Mouse (Mus musculus) lung, postnatal 0 days (tissue): ENCODE measurements around the gene Tuba3a. TPM values are rescaled to one million over a fixed set of nuclear protein-coding genes. Genes with fewer than 3 reads are reported as not detected.

Experiments used
- ATAC-seq: fragments of 200-750 bp; cut with Nextera tagmentation; 2 replicates; pipeline ENCODE4 v1.8.0; 2017; ENCODE audit warnings: moderate library complexity
- DNase-seq: peaks from one replicate; pipeline ENCODE4 v3.0.0-alpha.2; 2016; ENCODE audit warnings: low spot score
- H3K27ac ChIP-seq: fragments of 300-500 bp; sonication (generic); 2 replicates; pipeline ENCODE4 v1.5.1; 2014; ENCODE audit warnings: antibody characterized with exemption, mild to moderate bottlenecking, low read length, mixed read lengths
- H3K27me3 ChIP-seq: fragments of 300-500 bp; sonication (generic); replicated peaks from 2 replicates; pipeline ENCODE4 v1.6.1; 2014; ENCODE audit warnings: low read length, mixed read lengths; ENCODE audit not compliant: insufficient read depth
- H3K36me3 ChIP-seq: fragments of 300-500 bp; sonication (generic); 2 replicates; pipeline ENCODE4 v1.6.1; 2014; ENCODE audit warnings: low read length, mixed read lengths; ENCODE audit not compliant: insufficient read depth
- H3K4me1 ChIP-seq: fragments of 300-500 bp; sonication (generic); 2 replicates; pipeline ENCODE4 v1.6.1; 2014; ENCODE audit warnings: antibody characterized with exemption, low read depth, low read length, mixed read lengths; ENCODE audit not compliant: insufficient read depth
- H3K4me2 ChIP-seq: fragments of 300-500 bp; sonication (generic); replicated peaks from 2 replicates; pipeline ENCODE4 v1.6.1; 2014; ENCODE audit warnings: low read depth, mild to moderate bottlenecking, low read length, moderate library complexity, mixed read lengths
- H3K4me3 ChIP-seq: fragments of 300-500 bp; sonication (generic); 2 replicates; pipeline ENCODE4 v1.5.1; 2014; ENCODE audit warnings: low read depth, low read length
- H3K9ac ChIP-seq: fragments of 300-500 bp; sonication (generic); replicated peaks from 2 replicates; pipeline ENCODE4 v1.6.1; 2014; ENCODE audit warnings: low read depth, mild to moderate bottlenecking
- H3K9me3 ChIP-seq: fragments of 300-500 bp; sonication (generic); 2 replicates; pipeline ENCODE4 v1.6.1; 2016; ENCODE audit warnings: low read length, mixed read lengths
- CTCF ChIP-seq: IDR thresholded peaks from 2 replicates; pipeline ENCODE4 v1.5.1; 2016; ENCODE audit warnings: antibody characterized with exemption, mild to moderate bottlenecking
- EP300 ChIP-seq: IDR thresholded peaks from 2 replicates; pipeline ENCODE4 v1.6.1; 2016; ENCODE audit warnings: antibody characterized with exemption, mild to moderate bottlenecking, control low read depth
- WGBS: fragments of 180-500 bp; shearing (Covaris S2); extraction: QIAGEN DNeasy Blood & Tissue Kit; methylation state at CpG from one replicate; pipeline ENCODE4 v1.1.7; 2014; 5-methylcytosine and 5-hydroxymethylcytosine counted together
- polyA plus RNA-seq: library from polyadenylated mRNA; unstranded; fragments of >200 nt; fragmentation: Nextera tagmentation; extraction: Ambion mirVana; gene quantifications from 2 replicates; pipeline ENCODE4 v1.2.1, GENCODE M21; 2015

Gene Tuba3a
- polyA plus RNA-seq, 1 experiment from 2014 or later = not detected

- DNase-seq = no peak
- no peak overlapping the region for H3K4me2 ChIP-seq
Observed at GRCm38 (mm10) chr6:125303242-125303641, 17.4 kb upstream of the Tuba3a start.

DNA sequence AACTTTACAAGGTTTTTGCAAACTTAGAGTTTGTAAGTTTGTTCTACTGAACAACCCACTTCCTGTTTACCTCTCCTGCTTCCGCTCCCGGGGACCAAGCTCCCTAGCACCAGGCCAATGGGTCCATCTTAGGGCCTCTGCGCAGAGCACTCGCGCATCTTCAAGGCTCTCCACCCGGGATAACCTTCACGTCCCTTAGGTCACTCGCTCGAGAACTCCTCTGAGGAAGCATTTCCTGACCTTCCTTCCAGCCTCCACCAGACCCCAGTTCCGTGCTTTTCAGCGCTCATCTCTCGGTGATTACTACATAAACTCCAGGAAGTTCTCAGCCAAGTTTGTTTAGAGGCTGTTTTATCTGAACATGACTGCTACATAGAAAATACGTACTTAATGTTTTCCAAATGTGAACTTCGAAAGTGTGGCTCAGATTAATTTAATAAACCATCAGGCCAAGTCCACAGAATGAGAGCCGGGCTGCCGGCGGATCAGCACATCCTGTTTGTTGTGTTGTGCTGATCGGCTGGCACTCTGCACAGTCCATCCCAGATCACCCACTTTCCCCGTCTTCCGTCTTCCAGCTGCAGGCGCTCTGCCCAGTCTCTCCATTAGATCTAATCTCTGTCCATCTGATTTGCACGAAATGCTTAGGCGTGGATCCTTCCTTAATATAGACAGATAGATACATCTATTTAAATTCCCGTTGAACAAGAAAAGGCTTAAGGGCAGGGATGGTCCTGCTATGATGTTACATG is 16.6 kb upstream of the Tuba3a start:
- ATAC-seq (peak; percentile 81), DNase-seq (peak; percentile 66)
- H3K27me3 ChIP-seq = no peaks in the 10 kb centered on the region
- H3K36me3 ChIP-seq = peaks cover 10% of the 10 kb centered on the region
- no peak overlapping the region for H3K9ac ChIP-seq
- no peaks in the 10 kb centered on the region for H3K9me3 ChIP-seq
- peak overlapping the region; percentile 58 for H3K27ac ChIP-seq
- TF ChIP-seq CTCF = no peak
- peak; percentile 7; the same call in 1 of the 2 replicates for TF ChIP-seq EP300
- no peak overlapping the region for H3K4me3 ChIP-seq
- H3K4me1 ChIP-seq = no peaks in the 10 kb centered on the region; the same call in 1 of the 2 replicates
- H3K4me2 ChIP-seq = no peak overlapping the region
- 40% methylated on average over 24 of the region's 24 CpGs for WGBS

More at GRCm38 (mm10) chr6:125303242-125303641, 17.4 kb upstream of the Tuba3a start:
- H3K36me3 ChIP-seq = peaks cover 10% of the 10 kb centered on the region
- TF ChIP-seq CTCF (no peak), EP300 (no peak)
- 56% methylated on average over 4 of the region's 4 CpGs for WGBS
- H3K4me1 ChIP-seq = no peaks in the 10 kb centered on the region; the same call in 1 of the 2 replicates
- ATAC-seq = no peak
- no peak overlapping the region for H3K4me3 ChIP-seq
- H3K27me3 ChIP-seq = no peaks in the 10 kb centered on the region
- H3K9ac ChIP-seq = no peak overlapping the region
- H3K27ac ChIP-seq = peak overlapping the region; percentile 58; the same call in 1 of the 2 replicates
- no peaks in the 10 kb centered on the region for H3K9me3 ChIP-seq

DNA sequence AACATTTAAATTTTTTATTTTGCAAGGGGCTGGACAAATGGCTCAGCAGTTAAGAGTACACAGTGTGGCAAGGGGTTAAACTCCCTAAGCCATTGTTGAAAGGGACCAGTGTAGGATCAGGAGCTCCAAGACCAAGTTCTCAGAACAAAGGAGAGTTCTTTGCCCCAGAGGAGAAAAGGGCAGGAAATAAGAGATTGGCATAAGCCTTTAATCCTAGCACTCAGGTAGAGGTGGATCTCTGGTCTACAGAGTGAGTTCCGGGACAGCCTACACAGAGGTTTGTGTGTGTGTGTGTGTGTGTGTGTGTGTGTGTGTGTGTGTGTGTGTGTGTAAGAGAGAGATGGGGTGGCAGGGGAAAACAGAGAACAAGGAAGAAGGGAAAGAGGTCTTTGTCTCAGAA is 15.1 kb upstream of the Tuba3a start:
- WGBS = 75% methylated on average over 1 of the region's 1 CpGs
- no peak overlapping the region for H3K9ac ChIP-seq
- no peaks in the 10 kb centered on the region for H3K9me3 ChIP-seq
- ATAC-seq (no peak), DNase-seq (no peak)
- no peaks in the 10 kb centered on the region for H3K27me3 ChIP-seq
- H3K27ac ChIP-seq = no peak overlapping the region
- H3K4me2 ChIP-seq = no peak overlapping the region
- no peak overlapping the region for H3K4me3 ChIP-seq
- H3K4me1 ChIP-seq = no peaks in the 10 kb centered on the region; the same call in 1 of the 2 replicates
- no peaks in the 10 kb centered on the region for H3K36me3 ChIP-seq
- TF ChIP-seq EP300 (no peak), CTCF (no peak)

DNA sequence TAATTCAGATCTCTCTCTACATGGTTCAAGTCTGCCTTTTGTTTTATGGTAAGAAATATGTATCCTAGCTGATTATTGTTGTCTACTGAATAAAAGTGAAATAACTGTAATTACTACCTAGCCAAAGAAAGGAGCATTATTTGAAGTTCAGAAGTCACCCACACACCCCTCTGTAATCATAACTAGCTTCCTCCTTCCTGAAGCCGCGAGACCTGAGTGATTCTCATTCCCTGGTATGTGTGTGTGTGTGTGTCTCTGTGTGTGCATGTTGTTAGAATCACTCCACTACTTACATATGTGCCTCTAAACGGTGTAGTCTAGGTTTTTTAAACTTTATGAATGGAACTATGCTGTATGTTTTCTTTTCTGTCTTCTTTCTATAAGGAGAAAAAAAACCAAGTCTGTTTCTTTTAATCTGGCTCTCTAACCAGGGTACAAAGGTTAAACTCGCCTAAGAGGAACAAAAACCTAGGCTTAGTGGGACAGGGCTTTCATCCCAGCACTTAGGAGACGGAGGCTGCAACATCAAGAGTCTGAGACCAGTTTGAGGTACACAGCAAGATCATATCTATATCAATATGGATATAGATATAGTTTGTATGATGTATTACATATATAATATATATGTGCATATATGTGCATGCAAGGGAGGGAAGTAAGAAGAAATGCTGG is 11.4 kb upstream of the Tuba3a start:
- Histone ChIP-seq H3K9me3 (no peaks in the 10 kb centered on the region), H3K4me1 (no peaks in the 10 kb centered on the region), H3K4me3 (no peak overlapping the region), H3K27me3 (no peaks in the 10 kb centered on the region), H3K27ac (no peak overlapping the region), H3K36me3 (no peaks in the 10 kb centered on the region), H3K9ac (no peak overlapping the region), H3K4me2 (no peak overlapping the region)
- no peak for TF ChIP-seq CTCF
- no peak for TF ChIP-seq EP300
- DNase-seq (no peak), ATAC-seq (no peak)
- 68% methylated on average over 5 of the region's 5 CpGs for WGBS

DNA sequence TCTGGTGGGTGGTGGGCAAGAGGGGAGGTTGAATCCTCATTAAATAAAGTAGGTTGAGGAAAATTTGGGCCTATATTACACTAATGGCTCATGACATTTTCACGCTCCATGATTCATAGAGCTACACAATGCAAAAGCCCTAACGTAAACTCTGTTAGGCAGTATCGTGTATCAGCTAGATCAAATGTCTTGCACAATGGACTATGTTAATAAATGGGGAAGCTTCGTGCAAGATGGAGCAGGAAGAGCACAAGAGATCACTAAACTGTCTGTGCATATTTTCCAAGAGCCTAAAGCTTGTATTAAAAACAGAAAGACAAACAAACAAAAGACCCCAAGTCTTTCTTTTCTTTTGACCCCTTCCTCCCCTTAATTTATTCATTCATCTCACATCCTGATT is 8.2 kb upstream of the Tuba3a start:
- ATAC-seq = no peak

DNA sequence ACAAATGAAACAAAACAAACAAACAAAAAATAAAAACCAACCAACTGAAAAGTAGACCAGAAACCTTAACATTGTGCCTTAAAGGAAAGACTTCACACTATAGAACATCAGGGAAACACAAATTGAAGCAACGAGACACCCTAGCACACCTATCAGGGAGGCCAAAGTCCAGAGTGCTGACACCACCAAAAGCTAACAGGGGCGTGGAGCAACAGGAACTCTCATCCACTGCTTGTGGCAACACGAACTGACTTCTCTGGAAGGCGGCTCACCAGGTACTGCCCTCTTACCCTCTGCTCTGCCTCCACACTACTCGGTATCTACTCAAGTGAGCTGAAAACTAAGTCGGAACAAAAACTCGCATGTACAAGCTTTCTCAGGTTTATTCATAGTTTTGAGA is 6.4 kb upstream of the Tuba3a start:
- DNase-seq (no peak), ATAC-seq (no peak)
- TF ChIP-seq CTCF (no peak), EP300 (no peak)
- no peaks in the 10 kb centered on the region for H3K36me3 ChIP-seq
- no peak overlapping the region for H3K9ac ChIP-seq
- no peak overlapping the region for H3K27ac ChIP-seq
- H3K4me1 ChIP-seq = no peaks in the 10 kb centered on the region
- WGBS = 69% methylated on average over 7 of the region's 7 CpGs
- H3K9me3 ChIP-seq = no peaks in the 10 kb centered on the region
- H3K4me2 ChIP-seq = no peak overlapping the region
- H3K27me3 ChIP-seq = no peaks in the 10 kb centered on the region
- no peak overlapping the region for H3K4me3 ChIP-seq

More for the DNA sequence above, 8.2 kb upstream of the Tuba3a start:
- H3K27ac ChIP-seq = no peak overlapping the region
- TF ChIP-seq CTCF (no peak), EP300 (no peak)
- H3K4me2 ChIP-seq = no peak overlapping the region
- DNase-seq = no peak
- no peak overlapping the region for H3K9ac ChIP-seq
- no peaks in the 10 kb centered on the region for H3K4me1 ChIP-seq
- WGBS = 64% methylated on average over 4 of the region's 4 CpGs
- H3K9me3 ChIP-seq = no peaks in the 10 kb centered on the region
- H3K36me3 ChIP-seq = no peaks in the 10 kb centered on the region
- no peak overlapping the region for H3K4me3 ChIP-seq
- H3K27me3 ChIP-seq = no peaks in the 10 kb centered on the region
